Mouse (Mus musculus) testis, adult 2 months (tissue): ENCODE results near the gene Cep89.

Experiments used
- CTCF ChIP-seq: fragments of 200-500 bp; IDR thresholded peaks from 2 replicates; pipeline ENCODE4 v1.5.1; 2012; ENCODE audit warnings: low read depth, mild to moderate bottlenecking, inconsistent platforms, low read length, moderate library complexity; ENCODE audit not compliant: control insufficient read depth, insufficient read depth, insufficient replicate concordance
- POLR2A ChIP-seq: fragments of 200-500 bp; IDR thresholded peaks from 2 replicates; pipeline ENCODE4 v1.6.1; 2012; ENCODE audit warnings: low read depth, mild to moderate bottlenecking, inconsistent platforms, low read length, moderate library complexity; ENCODE audit not compliant: control insufficient read depth

DNA sequence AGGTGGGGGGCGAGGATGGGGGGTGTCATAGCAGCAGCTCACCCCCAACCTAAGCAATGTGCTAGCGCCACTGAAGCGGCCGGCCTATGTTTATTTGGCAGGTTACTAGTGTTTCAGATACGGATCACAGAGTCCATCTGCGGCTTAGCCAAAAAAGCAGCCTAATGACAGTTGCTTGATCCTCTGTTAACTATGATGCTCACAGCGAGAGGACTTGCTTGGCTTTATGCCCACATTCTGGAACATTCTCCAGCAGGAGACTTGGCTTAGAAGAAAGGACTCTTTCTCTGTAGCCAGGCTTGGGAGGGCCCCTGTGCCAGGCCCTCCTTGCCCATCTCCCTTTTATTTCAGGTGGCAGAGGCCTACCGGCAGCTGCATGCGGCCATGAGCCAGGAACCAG, 20.2 kb upstream of the Cep89 start:
- TF ChIP-seq POLR2A (no peak), CTCF (no peak)
